Mouse (Mus musculus): Measurements from ENCODE around the gene Hist1h2ag. TPM values are rescaled to one million over a fixed set of nuclear protein-coding genes. Genes with fewer than 3 reads are reported as not detected.

Hist1h2ag gene
- total and polyA plus RNA-seq, 2 experiments from 2014 or later = 252 TPM; not detected in 1

- Histone ChIP-seq H3K4me2 (ENCODE audit: low read depth, low read length, poor library complexity, severe bottlenecking) (peak overlapping the region; percentile 60), H3K9ac (replicated peaks; ENCODE audit: low read length, poor library complexity, severe bottlenecking) (peak overlapping the region; percentile 69), H3K9me3 (ENCODE audit: low read length) (no peaks in the 10 kb centered on the region), H3K27ac (ENCODE audit: low read depth, low read length) (peak overlapping the region; percentile 86), H3K27me3 (ENCODE audit: insufficient read depth, low read length) (no peaks in the 10 kb centered on the region), H3K36me3 (ENCODE audit: insufficient read depth, low read length) (no peaks in the 10 kb centered on the region), H3K4me3 (ENCODE audit: low read depth, low read length) (peak overlapping the region; percentile 55), H3K4me1 (ENCODE audit: insufficient read depth, low read length) (no peaks in the 10 kb centered on the region)
- WGBS = under 1% methylated on average over 52 of the region's 52 CpGs
- ATAC-seq (ENCODE audit: low FRiP score) (peak; percentile 96), DNase-seq (ENCODE audit: low spot score) (peak; percentile 91)
- TF ChIP-seq CTCF (IDR thresholded peaks at IDR 0.05) = peak; percentile 81
These were observed 8.1 kb upstream of the Hist1h2ag start for GRCm38 (mm10) chr13:22050591-22051522.

- ATAC-seq (ENCODE audit: low FRiP score) = peak; percentile 41
- WGBS = 2% methylated on average over 14 of the region's 14 CpGs
These were observed 7.1 kb upstream of the Hist1h2ag start for GRCm38 (mm10) chr13:22049737-22050440.

GRCm38 (mm10) chr13:22049041-22049440 is 6.3 kb upstream of the Hist1h2ag start:
- Histone ChIP-seq H3K36me3 (ENCODE audit: insufficient read depth, low read length) (no peaks in the 10 kb centered on the region), H3K9ac (replicated peaks; ENCODE audit: low read length, poor library complexity, severe bottlenecking) (no peak overlapping the region), H3K27me3 (ENCODE audit: insufficient read depth, low read length) (no peaks in the 10 kb centered on the region), H3K4me1 (ENCODE audit: insufficient read depth, low read length) (no peaks in the 10 kb centered on the region), H3K9me3 (ENCODE audit: low read length) (no peaks in the 10 kb centered on the region), H3K4me3 (ENCODE audit: low read depth, low read length) (no peak overlapping the region), H3K27ac (ENCODE audit: low read depth, low read length) (no peak overlapping the region), H3K4me2 (ENCODE audit: low read depth, low read length, poor library complexity, severe bottlenecking) (no peak overlapping the region)
- TF ChIP-seq CTCF (IDR thresholded peaks at IDR 0.05) = no peak
- DNase-seq (ENCODE audit: low spot score) (no peak), ATAC-seq (ENCODE audit: low FRiP score) (no peak)
- WGBS = 86% methylated on average over 2 of the region's 2 CpGs

More at GRCm38 (mm10) chr13:22049737-22050440, 7.1 kb upstream of the Hist1h2ag start:
- peak overlapping the region; percentile 60 for H3K4me2 ChIP-seq (ENCODE audit: low read depth, low read length, poor library complexity, severe bottlenecking)
- peak; percentile 74 for DNase-seq (ENCODE audit: low spot score)
- H3K36me3 ChIP-seq (ENCODE audit: insufficient read depth, low read length) = no peaks in the 10 kb centered on the region
- H3K4me1 ChIP-seq (ENCODE audit: insufficient read depth, low read length) = no peaks in the 10 kb centered on the region
- no peaks in the 10 kb centered on the region for H3K9me3 ChIP-seq (ENCODE audit: low read length)
- peak overlapping the region; percentile 54 for H3K9ac ChIP-seq (replicated peaks; ENCODE audit: low read length, poor library complexity, severe bottlenecking)
- no peaks in the 10 kb centered on the region for H3K27me3 ChIP-seq (ENCODE audit: insufficient read depth, low read length)
- peak overlapping the region; percentile 86 for H3K27ac ChIP-seq (ENCODE audit: low read depth, low read length)
- no peak for TF ChIP-seq CTCF (IDR thresholded peaks at IDR 0.05)
- H3K4me3 ChIP-seq (ENCODE audit: low read depth, low read length) = peak overlapping the region; percentile 55

- TF ChIP-seq CTCF (IDR thresholded peaks at IDR 0.05) = no peak
- Histone ChIP-seq H3K4me3 (ENCODE audit: low read depth, low read length) (no peak overlapping the region), H3K9me3 (ENCODE audit: low read length) (no peaks in the 10 kb centered on the region), H3K4me1 (ENCODE audit: insufficient read depth, low read length) (peaks cover 6% of the 10 kb centered on the region; the same call in 1 of the 2 replicates), H3K27me3 (ENCODE audit: insufficient read depth, low read length) (no peaks in the 10 kb centered on the region), H3K4me2 (ENCODE audit: low read depth, low read length, poor library complexity, severe bottlenecking) (no peak overlapping the region), H3K36me3 (ENCODE audit: insufficient read depth, low read length) (no peaks in the 10 kb centered on the region), H3K9ac (replicated peaks; ENCODE audit: low read length, poor library complexity, severe bottlenecking) (no peak overlapping the region), H3K27ac (ENCODE audit: low read depth, low read length) (no peak overlapping the region)
- 63% methylated on average over 2 of the region's 2 CpGs for WGBS
- ATAC-seq (ENCODE audit: low FRiP score) (no peak), DNase-seq (ENCODE audit: low spot score) (no peak)
These were observed 2.6 kb upstream of the Hist1h2ag start for GRCm38 (mm10) chr13:22045311-22045710.

GRCm38 (mm10) chr13:22044432-22045155 is 1.9 kb upstream of the Hist1h2ag start:
- no peak overlapping the region for H3K4me3 ChIP-seq (ENCODE audit: low read depth, low read length)
- no peaks in the 10 kb centered on the region for H3K36me3 ChIP-seq (ENCODE audit: insufficient read depth, low read length)
- ATAC-seq (ENCODE audit: low FRiP score) = no peak
- TF ChIP-seq CTCF (IDR thresholded peaks at IDR 0.05) = no peak
- H3K9ac ChIP-seq (replicated peaks; ENCODE audit: low read length, poor library complexity, severe bottlenecking) = no peak overlapping the region
- 91% methylated on average over 6 of the region's 6 CpGs for WGBS
- H3K9me3 ChIP-seq (ENCODE audit: low read length) = no peaks in the 10 kb centered on the region
- H3K4me2 ChIP-seq (ENCODE audit: low read depth, low read length, poor library complexity, severe bottlenecking) = no peak overlapping the region
- no peaks in the 10 kb centered on the region for H3K27me3 ChIP-seq (ENCODE audit: insufficient read depth, low read length)
- no peak for DNase-seq (ENCODE audit: low spot score)
- H3K4me1 ChIP-seq (ENCODE audit: insufficient read depth, low read length) = peaks cover 7% of the 10 kb centered on the region; the same call in 1 of the 2 replicates
- H3K27ac ChIP-seq (ENCODE audit: low read depth, low read length) = no peak overlapping the region
